Mouse (Mus musculus) CH12.LX (cell line): Measurements from ENCODE around the gene Scd2. TPM values are rescaled to one million over a fixed set of nuclear protein-coding genes. Genes with fewer than 3 reads are reported as not detected.
"Not testable (repeated sequence)": the region's sequence is repeated elsewhere in the genome, so short reads cannot be mapped to it uniquely, and the experiment has no call there.

Experiments
- DNase-seq: peaks from one replicate; pipeline ENCODE4 v3.0.0-alpha.2; 2013; ENCODE audit errors: extremely low read depth
- H3K27ac ChIP-seq: 2 replicates; pipeline ENCODE4 v1.5.1; 2012; ENCODE audit warnings: low read depth, mild to moderate bottlenecking, control low read depth, moderate library complexity; ENCODE audit not compliant: insufficient read depth
- H3K27me3 ChIP-seq: replicated peaks from 2 replicates; pipeline ENCODE3; 2012; ENCODE audit warnings: inconsistent platforms
- H3K36me3 ChIP-seq, 2 experiments: replicated peaks in 1 of 2; 2 replicates each; pipeline versions ENCODE3 to v1.6.1; 2012; ENCODE audit warnings: inconsistent platforms in 1 of 2, low read length in 1 of 2, mild to moderate bottlenecking in 1 of 2, mixed read lengths in 1 of 2, moderate library complexity in 1 of 2; ENCODE audit not compliant: control insufficient read depth in 1 of 2, insufficient read depth in 1 of 2
- H3K4me1 ChIP-seq, 2 experiments: 2 replicates each; pipeline ENCODE4 v1.6.1; 2012; ENCODE audit warnings: inconsistent platforms in 1 of 2, moderate library complexity in 1 of 2; ENCODE audit not compliant: insufficient read depth in 2 of 2, control insufficient read depth in 1 of 2
- H3K4me2 ChIP-seq: 2 replicates; pipeline ENCODE4 v1.6.1; 2012; ENCODE audit warnings: low read depth, mild to moderate bottlenecking, control low read depth; ENCODE audit not compliant: poor library complexity, insufficient read depth, severe bottlenecking
- H3K4me3 ChIP-seq, 3 experiments: fragments of 150-350 bp in 1 of 3; sonication (generic) in 1 of 3; replicated peaks in 1 of 3; 2 replicates each; pipeline versions ENCODE3 to v1.5.1; 2011 to 2012; ENCODE audit warnings: low read depth in 2 of 3, low read length in 2 of 3, mild to moderate bottlenecking in 2 of 3, moderate library complexity in 2 of 3, control low read depth in 1 of 3, improper control_type of control experiment in 1 of 3, inconsistent platforms in 1 of 3, mixed read lengths in 1 of 3; ENCODE audit not compliant: poor library complexity in 1 of 3
- H3K79me2 ChIP-seq: replicated peaks from 2 replicates; pipeline ENCODE4 v1.6.1; 2012; ENCODE audit warnings: mild to moderate bottlenecking, moderate library complexity; ENCODE audit not compliant: control insufficient read depth, poor library complexity, insufficient read depth, severe bottlenecking; ENCODE audit errors: extremely low read depth
- H3K9ac ChIP-seq: 2 replicates; pipeline ENCODE4 v1.6.1; 2012; ENCODE audit warnings: low read depth, mild to moderate bottlenecking, control low read depth, moderate library complexity; ENCODE audit not compliant: insufficient read depth
- H3K9me3 ChIP-seq: replicated peaks from 2 replicates; pipeline ENCODE3; 2012; ENCODE audit warnings: low read length, inconsistent platforms, mixed read lengths
- BHLHE40 ChIP-seq: IDR thresholded peaks from 2 replicates; pipeline ENCODE4 v1.6.1; 2011; ENCODE audit warnings: mild to moderate bottlenecking, low read depth, low read length, improper control_type of control experiment
- CTCF ChIP-seq, 2 experiments: IDR thresholded peaks in 1 of 2; conservative IDR thresholded peaks in 1 of 2; 2 replicates each; pipeline ENCODE4 v1.5.1; 2011 to 2012; ENCODE audit warnings: low read depth in 2 of 2, low read length in 2 of 2, improper control_type of control experiment in 1 of 2, inconsistent platforms in 1 of 2, mild to moderate bottlenecking in 1 of 2, moderate library complexity in 1 of 2
- E2F4 ChIP-seq: IDR thresholded peaks from 2 replicates; pipeline ENCODE4 v1.6.1; 2011; ENCODE audit warnings: low read depth, low read length, improper control_type of control experiment; ENCODE audit not compliant: insufficient replicate concordance
- EP300 ChIP-seq: IDR thresholded peaks from 2 replicates; pipeline ENCODE4 v1.6.1; 2011; ENCODE audit warnings: low read length, improper control_type of control experiment
- ETS1 ChIP-seq: conservative IDR thresholded peaks from 2 replicates; pipeline ENCODE4 v1.6.1; 2012; ENCODE audit warnings: low read depth, mild to moderate bottlenecking, inconsistent platforms, low read length, improper control_type of control experiment, moderate library complexity
- GABPA ChIP-seq: IDR thresholded peaks from 2 replicates; pipeline ENCODE4 v1.6.1; 2012; ENCODE audit warnings: low read depth, low read length, improper control_type of control experiment, inconsistent platforms; ENCODE audit not compliant: insufficient replicate concordance
- JUN ChIP-seq: IDR thresholded peaks from 2 replicates; pipeline ENCODE4 v1.6.1; 2011; ENCODE audit warnings: low read depth, mild to moderate bottlenecking, low read length, improper control_type of control experiment, moderate library complexity; ENCODE audit not compliant: insufficient read depth
- JUND ChIP-seq: conservative IDR thresholded peaks from 2 replicates; pipeline ENCODE4 v1.6.1; 2011; ENCODE audit warnings: low read depth, low read length, improper control_type of control experiment
- MAFK ChIP-seq: IDR thresholded peaks from 2 replicates; pipeline ENCODE4 v1.6.1; 2011; ENCODE audit warnings: low read length, improper control_type of control experiment; ENCODE audit not compliant: insufficient replicate concordance
- MYC ChIP-seq: IDR thresholded peaks from 2 replicates; pipeline ENCODE4 v1.6.1; 2011; ENCODE audit warnings: low read depth, mild to moderate bottlenecking, improper control_type of control experiment, low read length
- NRF1 ChIP-seq: IDR thresholded peaks from 2 replicates; pipeline ENCODE4 v1.6.1; 2014; ENCODE audit warnings: low read depth, mild to moderate bottlenecking, inconsistent platforms, low read length, improper control_type of control experiment, moderate library complexity
- POLR2AphosphoS2 ChIP-seq: IDR thresholded peaks from 2 replicates; pipeline ENCODE4 v1.6.1; 2011; ENCODE audit warnings: low read depth, low read length, improper control_type of control experiment
- SMC3 ChIP-seq: IDR thresholded peaks from 2 replicates; pipeline ENCODE4 v1.6.1; 2011; ENCODE audit warnings: low read depth, low read length, improper control_type of control experiment
- TCF12 ChIP-seq: IDR thresholded peaks from 2 replicates; pipeline ENCODE4 v1.6.1; 2014; ENCODE audit warnings: low read depth, mild to moderate bottlenecking, inconsistent platforms, low read length, improper control_type of control experiment
- USF2 ChIP-seq: conservative IDR thresholded peaks from 2 replicates; pipeline ENCODE4 v1.6.1; 2011; ENCODE audit warnings: low read depth, low read length, improper control_type of control experiment
- ZC3H11A ChIP-seq: IDR thresholded peaks from 2 replicates; pipeline ENCODE4 v1.6.1; 2012; ENCODE audit warnings: low read depth, mild to moderate bottlenecking, inconsistent platforms, low read length, improper control_type of control experiment
- dilution Hi-C: fragments of 300-500 bp; cut with MboI; formaldehyde crosslinking; loops from 2 replicates; pipeline ENCODE4 v1.14.3; 2020; ENCODE audit warnings: low sequenced_read_pairs; ENCODE audit not compliant: extremely low pct_unique_long_range_greater_than_20kb, extremely low pct_ligation_motif_present
- in situ Hi-C: fragments of 300-500 bp; cut with MboI; formaldehyde crosslinking; loops from 3 replicates; pipeline ENCODE4 v1.14.3; 2019; ENCODE audit warnings: low sequenced_read_pairs, low pct_ligation_motif_present, low pct_unique_long_range_greater_than_20kb, mixed read lengths
- polyA plus RNA-seq: library from polyadenylated mRNA; unstranded; fragments of >175 nt; gene quantifications from 2 replicates; pipeline ENCODE4 v1.2.1, GENCODE M21; 2012; ENCODE audit warnings: low read depth; ENCODE audit not compliant: insufficient read length
- total RNA-seq, 2 experiments: library from RNA; depleted of rRNA; stranded (reverse); fragments of 300-350 nt in 1 of 2; fragments of >200 nt in 1 of 2; gene quantifications; 2 replicates each; pipeline ENCODE4 v1.2.3; 2012 to 2014

The Scd2 gene
- total and polyA plus RNA-seq, 3 experiments: 205 to 408 (median 212) TPM

- no peak overlapping the region for H3K27ac ChIP-seq
- no peaks in the 10 kb centered on the region for H3K27me3 ChIP-seq
- H3K9ac ChIP-seq: no peak overlapping the region
- H3K36me3 ChIP-seq: peaks cover 38 to 48% of the 10 kb centered on the region in 2 experiments
- peaks cover 0 to 24% of the 10 kb centered on the region in 2 experiments; a peak in 3 of 4 replicates for H3K4me1 ChIP-seq
- no peak overlapping the region for H3K4me3 ChIP-seq
- no peak overlapping the region for H3K4me2 ChIP-seq
- H3K9me3 ChIP-seq: no peaks in the 10 kb centered on the region
- no peaks in the 10 kb centered on the region for H3K79me2 ChIP-seq
- dilution Hi-C loops: no loop called here
- TF ChIP-seq POLR2AphosphoS2 (0 out of 2 replicates have a peak, but pooled peaks have one; percentile 56), E2F4 (no peak), CTCF (conservative IDR thresholded peaks at IDR 0.05 in 1 of 2, IDR thresholded peaks at IDR 0.05 in 1 of 2; ENCODE audit: low read depth in 2 of 2, low read length in 2 of 2) (peak in 1 of 2 experiments; percentile 12; a peak in 1 of 4 replicates)
- in situ Hi-C loops: no loop called here
- DNase-seq: no peak
Measured at GRCm38 (mm10) chr19:44309351-44310154, 16.1 kb downstream of the Scd2 start.

- H3K79me2 ChIP-seq, in situ Hi-C loops, H3K4me2 ChIP-seq, H3K9me3 ChIP-seq, H3K27ac ChIP-seq, H3K9ac ChIP-seq, H3K27me3 ChIP-seq, H3K4me3 ChIP-seq, dilution Hi-C loops, DNase-seq: not testable (repeated sequence)
- Histone ChIP-seq H3K36me3 (peaks cover 32 to 42% of the 10 kb centered on the region in 2 experiments), H3K4me1 (peaks cover 0 to 18% of the 10 kb centered on the region in 2 experiments; a peak in 3 of 4 replicates)
Measured at GRCm38 (mm10) chr19:44310155-44310575, 16.7 kb downstream of the Scd2 start.

GRCm38 (mm10) chr19:44310814-44311213, 17.3 kb downstream of the Scd2 start:
- Histone ChIP-seq H3K9me3 (no peaks in the 10 kb centered on the region), H3K79me2 (no peaks in the 10 kb centered on the region), H3K27ac (no peak overlapping the region), H3K27me3 (no peaks in the 10 kb centered on the region), H3K4me2 (no peak overlapping the region), H3K4me1 (peaks cover 0 to 16% of the 10 kb centered on the region in 2 experiments; a peak in 3 of 4 replicates), H3K36me3 (peaks cover 26 to 35% of the 10 kb centered on the region in 2 experiments), H3K9ac (no peak overlapping the region), H3K4me3 (no peak overlapping the region)
- in situ Hi-C loops (no loop called here), dilution Hi-C loops (no loop called here)
- TF ChIP-seq ZC3H11A (no peak), ETS1 (no peak), USF2 (no peak), GABPA (no peak), MAFK (no peak), SMC3 (no peak), EP300 (no peak), NRF1 (no peak), TCF12 (no peak), E2F4 (no peak), JUND (no peak), MYC (no peak), CTCF (conservative IDR thresholded peaks at IDR 0.05 in 1 of 2, IDR thresholded peaks at IDR 0.05 in 1 of 2; ENCODE audit: low read depth in 2 of 2, low read length in 2 of 2) (no peak), BHLHE40 (no peak), JUN (no peak)
- no peak for DNase-seq
